Mouse (Mus musculus): Measurements from ENCODE around the gene Ugt1a7c. TPM values are rescaled to one million over a fixed set of nuclear protein-coding genes. Genes with fewer than 3 reads are reported as not detected.
"Not testable (repeated sequence)": the region's sequence is repeated elsewhere in the genome, so short reads cannot be mapped to it uniquely, and the experiment has no call there.

Gene Ugt1a7c
- polyA plus RNA-seq, 1 experiment from 2014 or later = 1.1 TPM

DNA sequence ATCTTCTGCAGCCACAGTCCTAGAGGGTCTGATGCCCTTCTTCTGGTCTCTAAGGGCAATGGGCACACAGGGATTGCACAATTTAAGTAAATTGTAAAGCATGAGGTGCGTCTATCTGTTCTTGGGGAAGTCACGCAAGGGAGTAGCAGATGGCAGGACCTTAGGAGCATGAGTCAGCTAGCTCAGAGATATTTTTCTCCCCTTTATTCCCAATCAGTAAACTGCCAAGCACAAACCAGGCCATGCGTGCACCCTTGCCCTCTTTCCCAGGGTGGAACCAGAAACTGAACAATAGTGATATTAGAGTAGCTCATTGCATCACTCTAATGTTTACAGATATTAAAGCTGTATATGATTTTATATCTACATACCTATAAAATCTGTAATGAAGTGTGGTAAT lies 3.7 kb downstream of the Ugt1a7c start:
- H3K27ac ChIP-seq; H3K9me3 ChIP-seq; H3K27me3 ChIP-seq (ENCODE audit: insufficient read depth, poor library complexity, severe bottlenecking); DNase-seq (ENCODE audit: low spot score); H3K36me3 ChIP-seq; H3K4me1 ChIP-seq (replicated peaks); H3K4me3 ChIP-seq: not testable (repeated sequence)
- WGBS = 90% methylated on average over 3 of the region's 3 CpGs

DNA sequence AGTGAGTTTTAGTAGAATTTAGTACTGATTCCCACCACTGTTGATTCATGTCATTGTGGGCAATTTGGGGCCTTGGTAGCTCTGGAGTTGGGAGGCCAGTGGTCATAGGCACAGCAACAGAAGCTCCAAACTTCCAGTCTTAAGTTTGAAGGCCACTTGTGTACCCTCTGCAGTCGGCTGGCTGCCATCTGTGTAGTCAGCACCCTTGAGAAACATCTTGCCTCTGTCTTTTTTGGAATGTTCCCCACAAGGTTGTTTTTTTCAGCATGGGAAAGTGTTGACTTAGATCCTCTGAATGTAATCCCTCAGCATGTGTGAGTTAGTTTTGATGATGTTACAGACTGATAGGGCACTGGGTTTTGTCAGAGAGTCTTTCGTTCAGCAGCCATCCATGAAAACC lies 4.8 kb downstream of the Ugt1a7c start:
- 84% methylated on average over 2 of the region's 2 CpGs for WGBS
- H3K36me3 ChIP-seq; H3K4me3 ChIP-seq; H3K27ac ChIP-seq; H3K9me3 ChIP-seq; DNase-seq (ENCODE audit: low spot score); H3K27me3 ChIP-seq (ENCODE audit: insufficient read depth, poor library complexity, severe bottlenecking); H3K4me1 ChIP-seq (replicated peaks): not testable (repeated sequence)

DNA sequence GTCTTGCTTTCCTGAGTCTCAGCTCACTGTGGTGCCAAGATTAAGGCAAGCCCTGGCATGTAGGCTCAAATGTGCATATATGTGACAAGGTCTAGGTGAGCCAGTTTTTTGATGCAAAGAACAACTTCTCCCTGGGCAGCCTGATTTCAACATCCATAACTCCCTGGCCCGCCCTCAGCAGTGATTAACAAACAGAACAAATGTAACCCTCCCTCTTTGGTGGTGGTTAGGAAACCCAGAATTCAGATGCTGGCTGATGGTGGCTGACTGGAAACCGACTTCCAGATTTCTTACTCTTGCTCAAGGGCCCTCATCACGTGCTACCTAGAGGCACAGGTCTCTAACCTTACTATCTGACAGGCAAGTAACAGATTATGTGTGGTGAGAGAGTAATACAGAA lies 8.2 kb downstream of the Ugt1a7c start, which contains the start of gene Ugt1a6b:
Gene Ugt1a6b, plus strand, starts transcription at position 234 of the 400 bp plus-strand sequence.
- H3K9me3 ChIP-seq; H3K27ac ChIP-seq; H3K4me3 ChIP-seq; DNase-seq (ENCODE audit: low spot score); H3K27me3 ChIP-seq (ENCODE audit: insufficient read depth, poor library complexity, severe bottlenecking); H3K4me1 ChIP-seq (replicated peaks); H3K36me3 ChIP-seq: not testable (repeated sequence)
- WGBS = 79% methylated on average over 3 of the region's 3 CpGs

DNA sequence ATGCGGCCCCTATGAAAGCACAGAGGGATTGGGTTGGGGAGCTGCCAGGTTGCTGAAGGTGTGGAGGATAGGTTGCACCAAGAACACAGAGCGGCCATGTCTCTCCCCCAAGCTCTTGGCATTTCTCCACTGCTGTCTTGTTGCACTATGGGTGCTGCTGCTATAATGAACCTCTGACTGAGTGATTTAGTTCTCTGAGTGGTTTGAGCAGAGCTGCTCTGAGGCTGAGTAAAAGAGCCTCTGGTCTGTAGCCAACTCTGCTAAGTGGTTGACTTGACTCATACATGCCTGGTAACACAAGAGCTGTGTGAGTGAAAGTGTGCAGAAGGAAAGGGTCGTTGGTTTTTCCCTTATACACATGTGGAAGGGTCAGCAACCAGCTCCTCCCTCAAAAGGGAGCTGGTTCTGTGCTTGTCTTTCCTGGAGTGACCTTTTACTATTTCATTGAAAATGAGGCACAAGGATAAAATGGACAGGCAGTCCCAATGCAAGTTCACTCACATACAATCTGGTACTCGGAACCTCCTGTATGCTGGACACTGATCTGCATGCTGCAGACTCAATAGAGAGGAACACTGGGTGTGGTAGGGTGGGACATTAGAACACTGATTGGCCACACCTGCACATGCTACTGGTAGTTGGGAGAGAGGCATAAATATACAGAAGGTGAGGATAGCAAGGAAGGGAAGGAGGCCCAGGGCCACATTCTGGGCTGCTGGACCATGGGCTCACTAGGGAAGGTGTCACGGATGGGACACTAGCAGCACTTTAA lies 9.0 kb downstream of the Ugt1a7c start:
- H3K36me3 ChIP-seq; H3K27ac ChIP-seq; H3K4me1 ChIP-seq (replicated peaks); H3K4me3 ChIP-seq; H3K27me3 ChIP-seq (ENCODE audit: insufficient read depth, poor library complexity, severe bottlenecking); DNase-seq (ENCODE audit: low spot score); H3K9me3 ChIP-seq: not testable (repeated sequence)
- 90% methylated on average over 5 of the region's 5 CpGs for WGBS

DNA sequence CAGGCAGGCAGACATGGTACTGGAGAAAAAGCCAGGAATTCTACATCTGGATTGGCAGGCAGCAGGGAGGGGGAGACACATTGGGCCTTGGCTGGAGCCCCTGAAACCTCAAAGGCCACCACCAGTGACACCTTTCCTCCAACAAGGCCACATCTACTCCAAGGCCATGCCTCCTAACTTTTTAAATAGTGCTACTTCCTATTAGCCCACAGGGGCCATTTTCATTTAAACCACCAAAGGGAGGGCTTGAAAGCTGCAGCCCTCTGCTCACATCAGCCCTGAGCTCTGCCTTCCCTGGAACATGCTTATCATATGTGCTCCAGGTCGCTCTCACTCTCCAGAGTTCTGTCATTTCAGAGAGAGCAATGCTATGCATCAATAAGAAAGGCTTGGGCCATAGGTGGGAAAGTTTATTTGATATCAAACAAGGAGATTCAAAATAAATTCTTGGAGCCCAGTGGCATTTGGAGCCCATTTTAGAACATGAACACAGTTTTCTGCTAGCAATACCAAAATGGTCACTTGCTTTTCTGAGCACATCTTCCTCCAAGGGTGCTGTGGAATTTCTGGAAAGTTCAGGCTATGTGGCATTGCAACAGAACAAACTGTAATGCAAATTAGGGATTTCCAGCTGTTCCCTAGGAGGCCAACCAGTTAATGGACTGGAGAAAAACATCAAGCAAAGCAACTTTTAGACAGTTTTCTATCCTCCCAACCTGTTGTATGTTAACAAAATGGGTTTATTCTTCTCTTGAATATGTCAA lies 10.0 kb downstream of the Ugt1a7c start:
- WGBS = 85% methylated on average over 1 of the region's 1 CpGs
- Histone ChIP-seq H3K4me3 (no peak overlapping the region), H3K36me3 (no peaks in the 10 kb centered on the region), H3K9me3 (no peaks in the 10 kb centered on the region), H3K27me3 (ENCODE audit: insufficient read depth, poor library complexity, severe bottlenecking) (no peaks in the 10 kb centered on the region), H3K27ac (no peak overlapping the region), H3K4me1 (replicated peaks) (no peaks in the 10 kb centered on the region)
- DNase-seq (ENCODE audit: low spot score) = no peak

DNA sequence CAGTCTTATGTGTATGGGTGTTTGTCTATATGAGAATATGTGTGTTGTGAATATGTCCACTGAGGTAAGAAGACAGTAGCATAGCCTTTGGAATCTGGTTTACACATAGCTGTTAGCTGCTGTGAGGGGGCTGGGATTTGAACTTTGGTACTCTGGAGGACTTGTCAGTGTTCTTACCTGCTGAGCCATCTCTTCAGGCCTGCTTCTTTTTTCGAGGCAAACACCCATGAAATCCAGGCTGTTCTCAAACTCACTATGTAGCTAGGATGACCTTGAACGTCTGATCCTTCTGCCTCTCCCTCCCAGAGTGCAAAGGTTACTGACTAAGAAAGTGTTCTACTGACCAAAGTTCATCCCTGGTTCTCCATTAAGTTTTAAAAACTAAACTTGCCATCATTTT lies 10.8 kb downstream of the Ugt1a7c start:
- WGBS = 66% methylated on average over 2 of the region's 2 CpGs
- Histone ChIP-seq H3K9me3 (no peaks in the 10 kb centered on the region), H3K4me1 (replicated peaks) (no peaks in the 10 kb centered on the region), H3K27me3 (ENCODE audit: insufficient read depth, poor library complexity, severe bottlenecking) (no peaks in the 10 kb centered on the region), H3K4me3 (no peak overlapping the region), H3K36me3 (no peaks in the 10 kb centered on the region), H3K27ac (no peak overlapping the region)
- DNase-seq (ENCODE audit: low spot score) = no peak

DNA sequence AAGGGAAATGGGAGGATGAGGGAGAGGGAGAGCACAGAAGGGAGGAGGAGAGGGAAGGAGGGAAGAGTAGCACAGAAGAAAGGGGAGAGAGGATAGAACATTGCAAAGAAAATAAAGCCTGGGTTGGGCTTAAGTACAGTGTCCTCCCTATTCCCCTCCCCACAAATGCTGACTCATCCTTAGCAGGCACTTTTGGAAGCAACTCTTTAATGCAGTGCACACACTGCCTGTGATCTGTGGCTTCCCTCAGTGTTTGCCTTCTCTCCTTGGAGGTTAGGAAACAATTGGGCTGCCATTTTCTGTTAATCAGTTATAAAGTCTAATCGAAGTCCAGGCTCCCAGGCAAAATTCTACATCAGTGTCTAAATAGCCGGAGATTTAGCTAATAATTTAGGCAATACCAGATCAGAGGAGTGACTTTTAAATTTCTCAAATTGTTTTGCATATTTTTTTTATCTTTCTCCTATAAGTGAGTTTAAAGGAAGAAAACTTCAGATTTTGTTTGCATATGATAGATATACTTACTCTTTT lies 14.2 kb downstream of the Ugt1a7c start:
- not testable (repeated sequence) for H3K27ac ChIP-seq; H3K4me1 ChIP-seq (replicated peaks); H3K4me3 ChIP-seq; H3K27me3 ChIP-seq (ENCODE audit: insufficient read depth, poor library complexity, severe bottlenecking); H3K9me3 ChIP-seq; H3K36me3 ChIP-seq; DNase-seq (ENCODE audit: low spot score)
- 85% methylated on average over 2 of the region's 2 CpGs for WGBS

DNA sequence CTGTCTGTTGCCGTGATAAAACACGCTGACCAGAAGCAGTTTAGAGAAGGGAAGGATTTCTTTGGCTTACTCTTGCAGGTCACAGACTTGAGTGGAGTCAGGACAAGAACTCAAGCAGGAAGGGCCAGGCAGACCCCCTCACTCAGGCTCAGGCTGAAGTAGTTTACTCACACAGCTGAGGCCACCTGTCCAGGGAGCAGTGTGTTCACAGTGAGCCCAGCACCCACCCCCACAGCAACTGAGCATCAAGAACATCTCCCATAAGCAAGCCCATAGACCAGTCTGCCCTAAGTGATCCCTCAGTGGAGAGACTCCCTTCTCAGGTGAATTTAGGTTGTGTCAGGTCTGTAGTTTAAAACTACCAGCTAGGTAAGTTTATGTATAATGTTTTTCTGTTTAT lies 14.7 kb downstream of the Ugt1a7c start:
- WGBS = 83% methylated on average over 2 of the region's 2 CpGs
- not testable (repeated sequence) for DNase-seq (ENCODE audit: low spot score); H3K36me3 ChIP-seq; H3K9me3 ChIP-seq; H3K27me3 ChIP-seq (ENCODE audit: insufficient read depth, poor library complexity, severe bottlenecking); H3K4me3 ChIP-seq; H3K4me1 ChIP-seq (replicated peaks); H3K27ac ChIP-seq

DNA sequence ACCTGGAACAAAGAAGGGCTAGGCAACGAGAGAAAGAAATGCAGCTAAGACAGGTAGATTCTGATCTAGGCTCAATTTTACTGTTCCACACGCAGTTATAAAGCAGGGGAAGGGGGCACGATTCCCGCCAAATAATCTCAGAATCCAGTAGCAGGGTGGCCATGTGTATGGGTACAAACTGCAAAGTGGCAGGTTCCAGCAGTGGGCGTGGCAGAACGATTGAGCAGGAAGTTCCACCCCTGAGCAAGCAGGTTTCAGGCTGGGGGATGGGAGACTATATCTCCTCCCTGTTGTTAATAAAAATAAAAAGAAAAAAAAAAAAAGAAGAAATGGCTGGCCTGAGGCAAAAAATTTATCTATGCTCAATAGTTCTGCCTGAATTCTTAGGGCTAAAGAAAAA lies 17.9 kb downstream of the Ugt1a7c start:
- WGBS = 95% methylated on average over 6 of the region's 6 CpGs
- H3K27ac ChIP-seq; DNase-seq (ENCODE audit: low spot score); H3K4me1 ChIP-seq (replicated peaks); H3K36me3 ChIP-seq; H3K9me3 ChIP-seq; H3K4me3 ChIP-seq; H3K27me3 ChIP-seq (ENCODE audit: insufficient read depth, poor library complexity, severe bottlenecking): not testable (repeated sequence)

DNA sequence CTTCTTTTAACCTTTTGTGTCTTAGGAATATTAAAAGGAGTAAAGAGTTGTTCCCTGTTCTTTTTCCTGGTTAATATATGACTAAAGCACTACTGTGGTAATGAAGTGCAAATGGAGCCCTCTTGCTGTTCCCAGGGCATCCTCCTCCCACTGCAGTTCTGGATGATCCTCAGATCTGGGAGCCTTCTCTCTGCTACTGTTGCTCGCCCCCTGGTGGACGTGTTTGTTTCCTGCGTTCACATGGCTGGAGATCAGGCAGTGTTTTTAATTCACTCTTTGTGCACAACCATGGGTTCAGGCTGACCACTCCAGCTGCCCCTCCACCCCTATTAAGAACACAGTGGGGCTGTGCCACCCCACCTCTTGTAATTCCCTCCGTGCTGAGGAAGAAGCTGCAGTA lies 25.7 kb downstream of the Ugt1a7c start:
- H3K27me3 ChIP-seq (ENCODE audit: insufficient read depth, poor library complexity, severe bottlenecking); H3K36me3 ChIP-seq; H3K4me3 ChIP-seq; H3K4me1 ChIP-seq (replicated peaks); H3K27ac ChIP-seq; H3K9me3 ChIP-seq; DNase-seq (ENCODE audit: low spot score): not testable (repeated sequence)
- 12% methylated on average over 4 of the region's 4 CpGs for WGBS

DNA sequence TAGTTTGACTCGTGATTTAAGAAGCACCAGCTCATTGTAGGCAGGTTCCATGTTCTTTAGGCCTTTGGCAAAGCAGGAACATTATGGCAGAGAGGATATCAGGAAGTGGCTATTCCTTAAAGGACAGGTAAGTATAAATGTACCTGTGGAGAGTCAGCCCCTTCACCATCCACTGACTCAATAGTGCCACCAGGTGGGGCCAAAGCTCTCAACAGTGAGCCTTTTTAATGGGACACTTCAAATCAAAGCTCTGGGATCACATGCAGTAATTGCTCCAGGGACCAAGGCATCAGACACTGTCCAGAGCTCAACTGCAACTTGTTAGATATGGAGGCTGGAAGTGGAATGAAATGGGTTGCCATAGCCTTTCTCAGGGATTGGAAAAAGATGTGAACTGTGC lies 26.7 kb downstream of the Ugt1a7c start:
- H3K4me1 ChIP-seq (replicated peaks); DNase-seq (ENCODE audit: low spot score); H3K27me3 ChIP-seq (ENCODE audit: insufficient read depth, poor library complexity, severe bottlenecking); H3K27ac ChIP-seq; H3K4me3 ChIP-seq; H3K36me3 ChIP-seq; H3K9me3 ChIP-seq: not testable (repeated sequence)
- WGBS = no CpG with 5 or more reads among the region's 1 CpGs

DNA sequence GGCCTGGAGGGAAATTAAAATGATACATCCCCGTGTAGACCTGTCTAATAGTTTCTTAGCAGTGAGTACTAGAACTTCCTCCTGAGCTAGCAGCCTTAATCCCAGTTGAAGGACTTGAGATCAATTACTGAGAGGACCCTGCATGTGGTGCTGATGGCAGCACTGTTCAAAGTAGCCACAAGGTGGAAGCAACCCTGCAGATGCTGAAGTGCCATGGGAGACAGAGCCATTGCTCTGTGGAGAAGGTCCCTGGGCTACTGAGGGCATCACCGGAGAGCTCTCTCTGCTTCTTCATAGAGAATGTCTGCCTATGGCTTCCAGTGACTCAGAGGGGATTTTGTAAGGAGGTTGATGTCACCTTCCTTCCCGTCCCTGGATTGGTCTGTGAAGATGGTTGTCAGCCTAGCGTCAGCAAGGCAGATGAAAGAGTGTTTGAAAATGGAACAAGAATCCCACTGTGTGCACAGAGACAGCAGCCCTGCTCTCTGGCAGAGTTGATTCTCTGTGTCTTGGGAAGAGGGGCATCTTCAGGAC lies 31.0 kb downstream of the Ugt1a7c start:
- not testable (repeated sequence) for DNase-seq (ENCODE audit: low spot score)

DNA sequence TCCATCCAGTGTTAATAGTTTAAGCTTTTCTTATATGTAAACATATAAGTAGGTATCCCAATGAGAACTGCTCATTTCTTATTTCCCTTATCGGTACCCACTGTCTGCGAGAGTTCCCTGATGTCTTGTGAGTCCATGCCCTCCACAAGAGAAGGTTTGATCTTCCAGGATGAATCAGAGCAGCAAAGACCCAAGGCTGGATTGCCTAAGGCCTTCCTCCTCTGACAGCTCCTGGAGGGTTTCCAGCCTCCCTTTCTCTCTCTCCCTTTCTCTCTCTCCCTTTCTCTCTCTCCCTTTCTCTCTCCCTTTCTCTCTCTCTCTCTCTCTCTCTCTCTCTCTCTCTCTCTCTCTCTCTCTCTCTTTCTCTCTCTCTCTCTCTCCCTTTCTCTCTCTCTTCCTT lies 34.2 kb downstream of the Ugt1a7c start:
- not testable (repeated sequence) for H3K36me3 ChIP-seq; H3K9me3 ChIP-seq; H3K27me3 ChIP-seq (ENCODE audit: insufficient read depth, poor library complexity, severe bottlenecking); H3K27ac ChIP-seq; DNase-seq (ENCODE audit: low spot score); H3K4me3 ChIP-seq; H3K4me1 ChIP-seq (replicated peaks)
- WGBS = 90% methylated on average over 2 of the region's 2 CpGs

More for the DNA sequence above, 31.0 kb downstream of the Ugt1a7c start:
- H3K36me3 ChIP-seq; H3K4me1 ChIP-seq (replicated peaks); H3K27ac ChIP-seq; H3K27me3 ChIP-seq (ENCODE audit: insufficient read depth, poor library complexity, severe bottlenecking); H3K9me3 ChIP-seq; H3K4me3 ChIP-seq: not testable (repeated sequence)
- WGBS = 80% methylated on average over 4 of the region's 4 CpGs

Data from hindbrain, embryonic 10.5 days (tissue).